Mouse (Mus musculus) liver, adult 2 months (tissue): ENCODE results near the gene Gps1.

Experiments used
- CTCF ChIP-seq: fragments of 200-500 bp; IDR thresholded peaks from 2 replicates; pipeline ENCODE4 v1.5.1; 2011; ENCODE audit warnings: low read depth, low read length, control low read depth
- POLR2A ChIP-seq: fragments of 200-500 bp; IDR thresholded peaks from 2 replicates; pipeline ENCODE4 v1.6.1; 2011; ENCODE audit warnings: low read length, control low read depth; ENCODE audit not compliant: insufficient read depth; ENCODE audit errors: extremely low read depth

- TF ChIP-seq POLR2A: no peak
- TF ChIP-seq CTCF: no peak
Observed at GRCm38 (mm10) chr11:120773463-120774190, 10.4 kb upstream of the Gps1 start.
